Mouse (Mus musculus): ENCODE results near the gene Litaf.

Litaf gene

DNA sequence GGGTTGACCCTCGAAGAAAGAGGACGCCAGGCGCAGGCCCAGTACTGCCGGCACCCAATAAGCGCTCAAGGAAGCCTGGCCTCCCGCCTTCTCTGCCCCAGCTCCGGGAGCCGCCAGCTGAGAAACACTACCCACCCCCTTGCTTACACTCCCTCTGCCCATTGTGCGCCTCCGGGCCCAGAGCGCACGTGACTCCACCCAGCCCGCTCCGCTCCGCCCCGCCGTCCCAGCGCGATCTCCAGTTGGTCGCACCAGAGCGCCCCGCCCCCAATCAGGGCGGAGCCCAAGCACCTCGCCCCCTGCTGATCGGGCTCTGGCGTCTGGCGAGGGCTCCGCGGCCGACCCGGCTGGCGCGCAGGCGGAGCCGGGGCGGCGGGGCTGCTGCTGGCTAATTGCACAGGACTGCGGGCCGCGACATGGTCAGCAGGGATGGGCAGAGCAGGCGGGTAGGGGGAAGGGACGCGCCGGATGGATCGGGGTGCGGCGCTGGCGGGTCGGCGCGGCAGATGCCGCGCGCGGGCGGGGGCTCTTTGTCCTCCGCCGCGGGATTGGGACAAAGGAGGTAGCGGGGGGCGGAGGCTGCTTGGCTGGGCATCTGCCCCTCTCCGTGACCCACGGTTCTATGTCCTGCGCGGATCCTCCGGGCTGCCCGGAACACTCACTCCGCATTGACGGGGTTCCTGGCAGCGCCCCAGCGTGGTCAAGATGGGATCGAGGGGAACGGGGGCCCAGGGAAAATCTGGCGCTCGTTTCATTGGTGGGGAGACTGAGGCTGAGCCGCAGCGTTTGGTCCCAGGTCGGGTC is at the start of gene Litaf:
Gene Litaf (minus strand): TSS at position 129 of the 804 bp plus-strand sequence.
- peak; percentile 97 for DNase-seq (ENCODE audit: low spot score)

DNA sequence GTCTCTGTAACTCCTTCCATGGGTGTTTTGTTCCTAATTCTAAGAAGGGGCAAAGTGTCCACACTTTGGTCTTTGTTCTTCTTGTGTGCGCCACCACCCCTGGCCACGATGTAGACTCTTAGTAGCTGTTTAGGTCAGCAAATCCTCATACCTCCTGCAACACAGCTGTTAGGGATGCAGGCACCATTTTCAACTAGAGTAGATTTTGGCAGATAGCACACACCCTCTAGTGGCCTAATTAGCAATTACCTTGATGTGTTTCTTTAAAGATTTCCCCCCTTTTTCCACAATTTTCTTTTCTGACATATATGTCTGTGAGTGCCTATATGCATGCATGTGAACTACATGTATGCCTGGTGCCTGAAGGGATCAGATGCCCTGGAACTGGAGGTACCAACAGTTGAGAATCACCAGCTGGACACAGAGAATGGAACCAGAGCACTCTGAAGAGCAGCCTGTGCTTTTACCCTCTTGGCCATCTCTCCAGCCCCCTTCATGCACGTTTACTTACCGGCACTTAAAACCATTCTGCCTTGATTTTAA is 43.3 kb upstream of the Litaf start:
- no peak for DNase-seq (ENCODE audit: low spot score)

DNA sequence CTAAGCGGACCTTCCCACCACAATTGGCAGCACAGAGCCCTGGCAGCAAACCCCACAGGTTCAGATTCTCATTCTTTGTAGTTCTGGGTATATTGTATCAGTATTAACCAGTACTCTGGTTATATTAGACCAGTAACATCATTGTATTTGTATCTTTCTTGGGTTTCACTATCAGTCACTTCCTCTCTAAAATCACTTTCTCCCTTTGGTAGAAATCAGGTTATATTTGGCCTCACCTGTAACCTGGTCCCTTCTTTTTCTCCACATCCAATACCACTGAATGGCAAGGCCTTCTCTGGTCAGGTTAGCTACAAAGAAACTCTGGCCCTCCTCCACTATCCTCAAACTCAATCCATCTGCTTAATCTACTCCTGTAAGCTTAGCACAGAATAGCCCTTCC is 38.9 kb upstream of the Litaf start:
- no peak for DNase-seq (ENCODE audit: low spot score)

DNA sequence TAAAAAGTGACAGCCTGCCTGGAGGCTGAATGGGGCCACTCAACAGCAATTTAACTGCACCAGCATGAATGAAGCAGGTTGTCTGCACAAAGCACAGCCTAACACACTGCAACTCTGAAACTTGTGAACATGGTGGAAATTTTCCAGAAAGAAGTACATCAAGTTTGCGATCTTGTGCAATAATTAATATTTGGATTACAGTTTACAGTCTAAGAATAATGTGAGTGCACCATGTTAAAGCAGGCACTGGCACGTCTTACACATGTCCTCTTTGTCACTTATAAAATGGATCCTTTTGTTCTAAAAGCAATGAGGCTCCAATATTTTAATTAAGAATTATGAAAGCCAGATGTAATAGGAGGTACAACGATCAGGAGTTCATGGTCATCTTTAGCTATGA is 31.3 kb upstream of the Litaf start:
- no peak for DNase-seq (ENCODE audit: low spot score)

DNA sequence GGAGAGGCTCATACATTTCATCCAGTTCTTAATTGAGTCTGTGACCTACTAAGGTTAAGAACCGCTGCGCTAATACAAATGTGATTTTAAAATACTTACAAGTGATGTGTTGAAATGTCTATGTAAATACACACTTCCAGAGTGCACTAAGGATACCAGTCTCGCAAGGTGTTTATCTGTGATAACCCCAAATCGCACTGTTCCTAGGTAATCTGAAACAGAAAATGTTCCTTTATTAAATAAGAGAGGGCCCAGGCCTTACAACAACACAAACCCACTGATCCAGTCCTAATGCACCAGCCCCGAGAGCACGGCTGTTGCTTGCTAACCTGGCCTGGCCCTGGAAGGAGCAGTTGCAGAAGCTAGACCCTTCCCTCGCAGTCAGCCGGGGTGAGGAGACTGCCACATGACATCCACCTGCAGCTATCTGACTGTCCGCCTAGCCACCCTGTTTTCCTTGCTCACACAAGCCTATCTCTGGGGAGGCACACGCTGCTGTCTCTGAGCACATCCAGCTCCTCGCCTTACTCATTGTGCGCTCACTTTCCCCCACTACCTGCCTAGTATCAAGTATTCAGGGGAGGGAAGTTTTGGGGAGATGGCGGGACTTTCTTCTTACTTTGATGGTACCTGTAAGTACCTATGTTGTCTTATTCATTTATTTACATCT is 27.9 kb upstream of the Litaf start:
- no peak for DNase-seq (ENCODE audit: low spot score)

DNA sequence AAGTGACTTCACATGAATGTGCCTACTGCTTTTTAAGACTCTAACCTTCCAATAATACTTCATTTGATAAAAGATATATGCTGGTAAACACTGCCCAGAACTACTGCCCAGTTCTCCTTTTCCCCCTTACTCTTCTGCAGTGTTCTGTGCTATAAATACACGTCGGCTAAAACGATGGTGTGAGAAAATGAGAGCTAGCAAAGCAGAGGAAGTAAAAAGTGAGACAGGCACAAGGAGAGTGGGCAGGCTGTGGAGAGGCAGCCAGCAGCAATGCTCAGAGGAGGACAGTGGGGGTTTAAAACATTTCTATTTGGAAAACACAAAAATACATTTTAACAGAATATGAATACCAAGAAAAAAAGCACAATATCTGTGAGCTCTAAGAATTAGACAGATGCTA is 26.6 kb upstream of the Litaf start:
- no peak for DNase-seq (ENCODE audit: low spot score)

DNA sequence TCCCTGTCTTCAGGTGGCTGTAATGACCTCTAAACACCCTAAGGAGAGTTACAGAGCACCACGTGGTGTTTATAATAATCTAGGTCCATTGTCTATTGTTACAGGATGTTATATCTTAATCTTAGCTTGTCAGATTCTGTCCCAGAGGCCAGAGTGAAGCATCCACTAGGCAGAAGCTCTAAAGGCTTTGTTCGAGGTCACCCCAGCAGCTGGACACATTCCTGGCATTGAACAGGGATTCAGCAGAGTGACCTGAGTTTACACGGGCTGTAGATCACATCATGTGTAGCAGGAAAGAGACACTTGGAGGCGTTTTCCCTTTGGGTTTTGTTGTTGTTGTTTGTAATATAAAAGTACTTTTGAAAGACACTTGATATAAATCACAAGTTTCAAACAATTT is 26.1 kb upstream of the Litaf start:
- DNase-seq (ENCODE audit: low spot score), result no peak

DNA sequence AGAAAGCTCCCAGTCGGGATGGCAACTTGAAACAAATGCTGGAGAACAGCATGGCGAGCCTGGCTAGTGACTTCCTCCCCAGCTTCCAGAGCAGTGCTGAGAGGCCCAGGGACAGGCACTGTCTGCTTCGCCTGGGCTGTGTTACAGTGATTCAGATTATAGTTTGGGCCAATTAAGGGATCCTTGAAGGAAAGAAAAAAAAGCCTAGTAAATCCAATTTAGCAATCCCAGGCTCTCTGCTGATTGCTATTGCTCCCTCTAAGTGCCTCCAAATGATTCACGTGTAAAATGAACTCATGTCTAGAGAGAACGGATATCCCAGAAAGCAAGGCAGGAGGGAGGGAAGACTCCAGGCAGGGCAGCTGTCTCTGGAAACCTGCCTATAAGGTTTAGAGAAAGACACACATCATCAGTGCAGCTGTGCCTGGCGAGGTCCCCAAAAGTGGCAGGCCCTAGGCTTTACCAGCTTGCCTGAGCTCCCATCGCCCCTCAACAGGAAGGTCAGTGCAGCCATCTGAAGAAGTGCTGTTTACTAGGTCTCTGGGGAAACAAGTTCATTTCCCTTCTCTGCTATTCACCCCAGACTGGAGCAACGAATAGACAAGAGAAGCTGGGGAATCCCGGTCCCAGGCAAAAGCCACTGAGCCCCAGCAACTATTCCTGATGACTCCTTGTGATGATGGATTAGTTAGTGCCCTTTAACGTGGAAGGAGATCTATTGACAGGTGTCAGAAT is 25.0 kb upstream of the Litaf start:
- DNase-seq (ENCODE audit: low spot score), result no peak

DNA sequence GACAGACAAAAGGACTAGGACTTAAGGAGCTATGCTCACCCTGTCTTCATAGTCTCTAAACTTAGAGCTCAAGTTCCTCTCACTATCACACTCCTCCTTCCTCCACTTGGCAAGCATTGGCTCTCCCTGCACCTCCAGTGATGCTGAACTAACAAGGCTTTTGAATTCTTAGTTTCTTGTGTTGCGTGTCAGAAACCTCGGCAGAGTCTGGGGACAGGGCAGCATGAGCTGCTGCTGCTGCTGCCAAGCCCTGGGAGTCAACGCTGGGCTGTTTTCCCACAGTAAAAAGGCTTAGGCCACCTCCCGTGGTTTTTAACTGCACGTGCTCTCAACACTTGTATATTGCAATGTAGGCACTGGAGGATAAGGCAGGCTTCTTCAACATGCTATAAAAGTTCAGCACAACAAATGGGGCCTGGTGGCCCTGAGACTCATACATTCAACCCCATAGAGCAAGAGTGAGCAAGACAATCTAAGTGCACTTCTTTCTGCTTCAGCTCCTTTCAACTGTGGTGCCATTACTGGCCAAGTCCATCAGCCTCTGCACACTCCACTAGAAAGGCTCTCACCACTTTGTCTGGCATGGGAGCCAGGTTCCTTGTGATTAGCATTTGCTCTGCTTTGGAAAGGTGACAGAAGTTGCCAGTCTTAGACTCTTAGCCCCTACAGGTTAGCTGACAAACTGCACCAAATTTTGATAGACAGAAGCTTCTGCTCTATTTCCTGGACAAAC is 21.1 kb upstream of the Litaf start:
- DNase-seq (ENCODE audit: low spot score), result no peak

DNA sequence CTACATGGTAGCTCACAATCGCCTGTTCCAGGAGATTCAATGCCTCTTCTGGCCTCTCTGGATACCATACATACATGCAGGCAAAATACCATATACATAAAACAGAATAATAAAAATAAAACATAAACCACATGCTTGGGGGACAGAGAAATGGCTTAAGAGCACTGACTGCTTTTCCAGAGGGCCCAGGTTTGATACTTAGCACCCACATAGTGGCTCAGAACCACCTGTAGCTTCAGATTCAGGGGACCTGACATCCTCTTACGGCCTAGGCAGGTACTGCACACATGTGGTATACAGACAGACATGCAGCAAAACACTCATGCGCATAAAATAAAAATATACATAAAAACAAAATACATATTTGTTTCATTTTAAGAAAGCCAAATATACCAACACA is 20.3 kb upstream of the Litaf start:
- DNase-seq (ENCODE audit: low spot score), result no peak

DNA sequence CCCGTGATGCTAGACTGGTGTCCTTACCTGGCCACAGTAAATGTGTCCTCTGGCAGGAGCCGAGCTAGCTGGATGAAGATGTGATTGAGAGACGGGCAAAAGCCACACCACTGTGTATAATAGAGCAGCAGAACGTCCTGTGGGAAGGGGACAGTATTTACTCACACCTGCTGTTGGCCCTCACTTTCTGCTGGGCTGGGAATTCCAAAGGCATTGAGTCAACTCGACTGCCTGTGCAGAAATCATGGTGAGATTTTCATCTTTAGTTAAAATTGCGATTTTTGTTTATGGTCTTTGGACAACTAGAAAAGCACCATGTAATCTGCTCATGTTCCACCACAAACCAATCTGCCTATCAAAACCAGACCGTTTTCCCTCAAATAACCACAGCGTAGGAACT is 18.2 kb upstream of the Litaf start:
- no peak for DNase-seq (ENCODE audit: low spot score)

DNA sequence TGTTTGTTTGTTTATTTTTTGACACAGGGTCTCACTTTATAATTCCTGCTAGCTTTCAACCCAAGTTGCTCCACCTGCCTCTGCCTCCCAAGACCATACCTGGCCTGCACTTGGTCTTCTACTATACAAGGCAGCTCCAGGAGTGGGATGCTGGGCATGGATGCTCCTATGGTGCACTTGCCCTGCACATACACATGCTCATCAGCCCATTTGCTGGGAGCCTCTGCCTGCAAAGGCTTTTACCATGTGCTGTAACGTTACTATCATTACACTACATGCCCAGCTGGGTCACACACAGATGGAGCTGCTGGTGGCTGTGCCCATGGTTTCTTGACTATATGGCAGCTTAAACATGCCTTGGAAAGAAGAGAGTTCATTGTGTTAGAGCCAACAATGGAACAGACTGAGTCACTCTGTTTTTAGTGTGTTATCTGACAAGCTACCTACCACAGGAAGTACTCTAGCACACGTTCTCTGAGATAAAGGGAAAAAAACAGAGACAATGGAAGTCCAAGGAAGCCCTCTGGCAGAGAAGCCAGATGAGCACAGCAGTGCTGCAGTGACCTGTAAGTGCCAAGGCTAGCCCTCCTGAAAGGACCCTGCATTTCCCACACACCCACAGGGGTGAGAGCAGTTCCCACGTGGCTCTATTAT is 12.4 kb upstream of the Litaf start:
- DNase-seq (ENCODE audit: low spot score), result no peak

DNA sequence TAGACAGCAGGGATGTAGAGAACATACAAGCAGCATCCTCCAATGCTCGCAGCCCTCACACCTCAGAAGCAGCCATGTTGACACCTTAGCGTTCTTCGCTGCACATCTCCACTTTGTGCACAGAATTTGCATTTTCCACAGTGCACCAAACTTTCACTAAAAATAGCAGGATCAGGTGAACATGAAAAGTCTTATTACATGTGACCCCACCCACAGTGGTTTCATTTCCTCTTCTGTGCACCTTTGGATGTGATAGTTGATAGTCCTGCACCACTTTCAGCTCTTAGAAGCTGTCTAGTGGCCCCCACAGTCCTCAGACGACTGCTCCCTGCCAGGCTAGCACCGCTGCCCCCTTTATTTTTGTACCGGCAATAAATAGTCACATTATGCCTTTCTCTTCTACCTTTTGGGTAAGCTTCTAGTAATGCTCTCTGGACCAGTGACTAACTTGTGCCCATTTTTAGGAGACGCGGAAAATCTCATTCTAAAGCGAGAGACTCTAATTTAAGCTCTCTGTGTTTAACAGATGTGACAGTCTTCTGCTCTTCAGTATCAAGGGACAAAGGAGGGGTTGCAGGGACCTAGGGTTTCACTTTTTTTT is 11.7 kb upstream of the Litaf start:
- DNase-seq (ENCODE audit: low spot score), result peak; percentile 27

DNA sequence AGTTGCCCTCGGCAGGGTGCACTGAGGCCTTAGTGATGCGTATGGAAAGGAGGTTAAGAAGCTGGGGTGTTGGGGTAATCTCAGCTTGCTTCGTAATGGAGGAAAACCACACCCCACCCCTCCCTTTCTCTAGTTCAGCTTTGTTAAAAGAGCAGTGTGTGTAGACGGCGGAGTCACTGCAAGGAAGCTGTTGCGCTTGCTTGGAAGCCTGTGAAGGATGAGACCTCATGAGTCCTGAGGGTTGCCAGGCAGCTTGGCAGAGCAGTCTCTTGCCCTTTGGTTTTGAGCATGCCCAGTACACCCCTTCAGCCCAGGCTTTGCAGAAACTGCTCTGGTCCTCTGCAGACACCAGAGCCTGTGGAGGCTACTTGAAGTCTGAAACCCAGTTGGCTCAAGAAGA is 7.1 kb upstream of the Litaf start:
- peak; percentile 45 for DNase-seq (ENCODE audit: low spot score)

DNA sequence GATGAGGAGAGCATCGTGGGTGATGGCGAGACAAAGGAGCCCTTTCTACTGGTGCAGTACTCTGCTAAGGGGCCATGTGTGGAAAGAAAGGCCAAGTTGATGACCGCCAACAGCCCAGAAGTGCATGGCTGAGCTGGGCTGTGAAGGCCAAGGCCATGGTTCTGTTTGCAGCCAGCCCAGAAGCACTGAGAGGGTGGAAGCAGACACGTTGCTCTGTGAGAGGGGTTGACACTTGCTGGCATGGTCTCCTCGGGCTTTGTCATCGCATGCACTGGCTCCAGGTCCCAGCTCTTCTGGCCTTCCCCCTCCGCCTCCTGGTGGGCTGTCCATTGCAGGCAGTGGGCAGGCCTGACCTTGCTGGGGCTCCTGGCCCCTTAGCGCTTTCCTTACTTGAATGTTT is 6.5 kb upstream of the Litaf start:
- DNase-seq (ENCODE audit: low spot score), result no peak

DNA sequence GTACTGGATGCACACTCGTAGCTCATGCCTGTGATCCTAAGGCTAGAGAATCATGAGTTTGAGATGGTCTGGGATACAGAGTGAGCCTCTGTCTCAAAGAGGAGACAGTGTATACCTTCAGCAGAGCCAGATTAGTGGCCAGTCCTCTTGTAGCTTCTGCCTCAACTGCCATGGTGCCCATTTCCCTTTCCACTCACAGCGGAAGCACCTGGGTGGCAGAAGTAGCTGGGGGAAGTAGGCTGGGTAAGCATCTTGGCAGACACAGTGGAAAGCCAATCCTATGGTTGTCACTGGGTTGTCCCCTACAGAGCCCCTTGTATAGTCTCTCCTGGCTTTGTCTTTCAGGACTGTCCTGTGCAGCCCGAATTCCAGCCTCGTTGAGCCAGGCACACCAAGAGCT is 5.9 kb upstream of the Litaf start:
- DNase-seq (ENCODE audit: low spot score), result no peak

DNA sequence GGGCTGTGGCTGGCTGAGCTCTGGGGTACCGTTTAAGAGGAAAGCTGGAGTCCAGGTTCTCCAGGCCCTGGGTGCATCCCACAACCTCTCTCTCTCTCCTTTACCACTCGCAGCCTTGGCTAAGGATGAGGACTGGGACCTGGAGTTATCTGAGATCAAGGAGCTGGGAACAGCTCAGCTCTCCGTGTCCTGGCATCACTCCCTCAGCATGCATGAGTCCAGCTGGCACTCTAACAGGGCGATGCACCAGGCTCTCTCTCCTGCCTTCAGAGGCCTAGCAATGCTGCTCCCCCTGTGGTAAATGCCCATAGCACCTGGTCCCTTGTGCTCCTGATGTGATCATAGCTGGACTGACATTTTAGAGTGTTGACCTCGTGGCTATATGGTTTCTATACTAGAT is 5.2 kb upstream of the Litaf start:
- no peak for DNase-seq (ENCODE audit: low spot score)

DNA sequence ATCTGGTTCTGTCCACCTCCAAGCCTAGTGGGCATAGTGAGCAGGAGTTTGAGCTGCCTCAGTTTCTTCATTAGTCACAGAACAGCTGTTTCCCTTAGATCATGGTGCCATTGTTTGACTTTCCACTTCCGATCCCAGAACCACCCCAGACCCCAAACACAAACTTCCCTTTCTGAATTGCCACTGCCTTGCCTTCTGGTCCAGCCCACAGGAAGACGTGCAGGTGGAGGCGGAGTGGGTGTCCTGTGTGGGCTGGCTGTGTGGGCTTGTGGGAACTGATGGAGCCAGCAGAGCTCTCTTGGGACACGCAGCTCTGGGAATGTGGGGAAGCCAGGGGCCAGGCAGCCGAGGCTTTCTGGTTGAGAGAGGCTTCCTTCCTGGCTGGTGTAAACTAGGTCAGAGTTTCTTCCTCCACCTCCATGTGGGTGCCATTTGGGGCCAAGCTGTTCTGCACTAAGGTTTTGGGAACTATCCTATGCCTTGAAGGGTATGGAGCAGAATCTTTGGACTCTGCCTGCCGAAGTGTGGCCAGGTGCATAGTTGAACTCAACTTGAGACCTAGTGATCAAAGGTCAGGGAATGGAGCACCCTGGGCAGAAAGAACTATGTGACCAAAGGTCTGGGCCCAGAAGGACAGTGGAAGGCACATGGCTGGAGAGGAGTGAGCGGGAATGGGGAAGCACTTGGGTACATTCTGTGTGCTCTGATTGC is 3.9 kb upstream of the Litaf start:
- DNase-seq (ENCODE audit: low spot score), result no peak

DNA sequence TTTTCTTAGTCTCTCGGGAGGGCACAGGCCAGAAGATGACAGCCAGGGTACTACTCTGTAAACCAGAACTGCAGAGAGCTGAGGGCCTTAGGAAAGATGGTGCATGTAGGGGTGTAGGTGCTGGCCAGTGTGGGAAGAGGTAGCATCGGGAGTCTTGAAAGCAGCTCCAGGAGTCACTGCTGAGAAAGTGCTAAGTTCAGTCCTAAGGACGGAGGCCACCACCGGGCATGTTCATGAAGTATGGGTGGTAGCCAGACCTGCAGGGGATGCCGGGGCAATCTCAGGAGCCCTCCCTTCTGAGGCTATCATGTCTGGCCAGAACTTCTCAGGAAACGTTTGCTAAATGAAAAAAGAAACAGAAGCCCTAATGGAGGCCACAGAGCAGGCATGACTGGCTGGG is 3.3 kb upstream of the Litaf start:
- DNase-seq (ENCODE audit: low spot score), result no peak

DNA sequence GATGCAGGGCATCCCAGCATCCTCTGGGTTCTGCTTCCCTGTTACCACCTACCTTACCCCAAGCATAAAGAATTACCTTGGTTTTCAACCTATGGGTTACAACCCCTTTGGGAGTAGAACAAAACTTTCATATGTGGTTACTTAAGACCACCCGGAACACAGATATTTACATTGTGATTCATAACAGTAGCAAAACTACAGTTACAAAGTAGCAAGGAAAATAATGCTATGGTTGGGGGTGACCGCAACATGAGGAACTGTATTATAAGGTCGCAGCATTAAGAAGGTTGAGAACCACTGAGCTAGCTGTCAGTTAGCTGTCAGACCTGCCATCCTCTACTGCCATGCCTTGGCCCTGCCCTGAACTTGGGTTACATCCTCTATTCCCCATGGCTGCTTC is 2.7 kb upstream of the Litaf start:
- no peak for DNase-seq (ENCODE audit: low spot score)

DNA sequence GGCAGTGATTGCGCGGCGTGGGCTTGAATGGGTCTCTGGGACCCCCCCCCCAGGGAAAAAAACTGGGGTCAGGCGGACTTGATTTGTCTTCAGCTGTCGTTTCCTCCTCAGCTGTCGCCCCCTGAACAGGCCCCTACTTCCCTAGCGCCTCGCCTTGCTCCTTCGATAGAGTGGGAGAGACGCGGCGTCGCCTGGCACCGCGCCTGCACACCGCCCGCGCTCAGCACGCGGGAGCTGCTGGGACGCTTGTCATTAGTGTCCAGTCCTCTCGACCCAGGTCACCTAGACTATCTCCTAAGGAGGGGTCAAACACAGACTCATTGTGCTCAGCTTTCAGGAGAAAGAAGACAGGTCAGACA is 855 bp upstream of the Litaf start:
- no peak for DNase-seq (ENCODE audit: low spot score)
